Mouse (Mus musculus): Measurements from ENCODE around the gene Cdc27.

GRCm38 (mm10) chr11:104488292-104488691 is 62.1 kb downstream of the Cdc27 start:
- no peak for TF ChIP-seq CTCF (IDR thresholded peaks at IDR 0.05; ENCODE audit: borderline replicate concordance, extremely low read depth, insufficient read depth, insufficient read length)
- TF ChIP-seq POLR2A (IDR thresholded peaks at IDR 0.05; ENCODE audit: borderline replicate concordance, extremely low read depth, insufficient read depth, insufficient read length, poor library complexity, severe bottlenecking) = no peak

Measured in brain, embryonic 14.5 days (tissue).